Mouse (Mus musculus) MEL (cell line): Measurements from ENCODE around the gene 1700088E04Rik. TPM values are rescaled to one million over a fixed set of nuclear protein-coding genes. Genes with fewer than 3 reads are reported as not detected.

Experiments
- DNase-seq: peaks from one replicate; pipeline ENCODE4 v3.0.0; 2011; ENCODE audit warnings: low read depth, low spot score
- H3K27ac ChIP-seq: 2 replicates; pipeline ENCODE4 v1.5.1; 2012; ENCODE audit warnings: low read depth, mild to moderate bottlenecking, control low read depth, low read length, moderate library complexity; ENCODE audit not compliant: control insufficient read depth
- H3K27me3 ChIP-seq, 2 experiments: fragments of 150-350 bp in 1 of 2; sonication (generic) in 1 of 2; 2 replicates each; pipeline ENCODE4 v1.6.1; 2012; ENCODE audit warnings: low read length in 2 of 2, mild to moderate bottlenecking in 2 of 2, improper control_type of control experiment in 1 of 2, moderate library complexity in 1 of 2; ENCODE audit not compliant: insufficient read depth in 2 of 2, control insufficient read depth in 1 of 2
- H3K36me3 ChIP-seq, 2 experiments: 2 replicates each; pipeline ENCODE4 v1.6.1; 2012 to 2014; ENCODE audit warnings: low read length in 2 of 2, improper control_type of control experiment in 1 of 2, inconsistent platforms in 1 of 2, mild to moderate bottlenecking in 1 of 2; ENCODE audit not compliant: insufficient read depth in 2 of 2, control insufficient read depth in 1 of 2
- H3K4me1 ChIP-seq, 2 experiments: fragments of 150-350 bp in 1 of 2; sonication (generic) in 1 of 2; 2 replicates each; pipeline ENCODE4 v1.6.1; 2012; ENCODE audit warnings: low read length in 2 of 2, improper control_type of control experiment in 1 of 2, mild to moderate bottlenecking in 1 of 2; ENCODE audit not compliant: insufficient read depth in 2 of 2, control insufficient read depth in 1 of 2
- H3K4me3 ChIP-seq, 2 experiments: fragments of 150-350 bp in 1 of 2; sonication (generic) in 1 of 2; 2 replicates each; pipeline ENCODE4 v1.5.1; 2012; ENCODE audit warnings: low read depth in 2 of 2, low read length in 2 of 2, mild to moderate bottlenecking in 2 of 2, moderate library complexity in 2 of 2, control low read depth in 1 of 2, improper control_type of control experiment in 1 of 2; ENCODE audit not compliant: control insufficient read depth in 1 of 2, insufficient read depth in 1 of 2
- H3K79me2 ChIP-seq: 2 replicates; pipeline ENCODE4 v1.6.1; 2012; ENCODE audit warnings: mild to moderate bottlenecking, low read length, moderate library complexity; ENCODE audit not compliant: control insufficient read depth, poor library complexity, insufficient read depth
- H3K9ac ChIP-seq: 2 replicates; pipeline ENCODE4 v1.6.1; 2012; ENCODE audit warnings: low read depth, mild to moderate bottlenecking, control low read depth, low read length, moderate library complexity; ENCODE audit not compliant: control insufficient read depth, poor library complexity, severe bottlenecking
- H3K9me3 ChIP-seq: fragments of 150-350 bp; sonication (generic); replicated peaks from 2 replicates; pipeline ENCODE4 v1.6.1; 2012; ENCODE audit warnings: mild to moderate bottlenecking, low read length, improper control_type of control experiment, moderate library complexity; ENCODE audit not compliant: insufficient read depth
- CHD1 ChIP-seq: IDR thresholded peaks from 2 replicates; pipeline ENCODE4 v1.6.1; 2012; ENCODE audit warnings: low read depth, mild to moderate bottlenecking, inconsistent platforms, low read length, improper control_type of control experiment
- CTCF ChIP-seq, 3 experiments: IDR thresholded peaks in 2 of 3; conservative IDR thresholded peaks in 1 of 3; 2 replicates each; pipeline ENCODE4 v1.5.1; 2011 to 2012; ENCODE audit warnings: low read length in 3 of 3, low read depth in 2 of 3, mild to moderate bottlenecking in 2 of 3, improper control_type of control experiment in 1 of 3, inconsistent platforms in 1 of 3, mixed read lengths in 1 of 3, moderate library complexity in 1 of 3; ENCODE audit not compliant: control insufficient read depth in 1 of 3, insufficient read depth in 1 of 3, poor library complexity in 1 of 3, severe bottlenecking in 1 of 3
- ELF1 ChIP-seq: IDR thresholded peaks from 2 replicates; pipeline ENCODE4 v1.6.1; 2014; ENCODE audit warnings: low read depth, mild to moderate bottlenecking, inconsistent platforms, low read length, improper control_type of control experiment, moderate library complexity
- EP300 ChIP-seq, 2 experiments: IDR thresholded peaks; 2 replicates each; pipeline ENCODE4 v1.6.1; 2011; ENCODE audit warnings: improper control_type of control experiment in 2 of 2, low read length in 2 of 2, low read depth in 1 of 2, mild to moderate bottlenecking in 1 of 2
- ETS1 ChIP-seq: IDR thresholded peaks from 2 replicates; pipeline ENCODE4 v1.6.1; 2012; ENCODE audit warnings: low read depth, mild to moderate bottlenecking, inconsistent platforms, low read length, improper control_type of control experiment, moderate library complexity
- KAT2A ChIP-seq: conservative IDR thresholded peaks from 2 replicates; pipeline ENCODE4 v1.6.1; 2012; ENCODE audit warnings: low read depth, low read length, improper control_type of control experiment, inconsistent platforms
- MAX ChIP-seq: IDR thresholded peaks from 2 replicates; pipeline ENCODE4 v1.6.1; 2011; ENCODE audit warnings: low read length, improper control_type of control experiment
- MAZ ChIP-seq: IDR thresholded peaks from 2 replicates; pipeline ENCODE4 v1.6.1; 2012; ENCODE audit warnings: low read depth, mild to moderate bottlenecking, inconsistent platforms, low read length, improper control_type of control experiment
- MXI1 ChIP-seq: IDR thresholded peaks from 2 replicates; pipeline ENCODE4 v1.6.1; 2011; ENCODE audit warnings: mild to moderate bottlenecking, low read depth, low read length, improper control_type of control experiment
- MYB ChIP-seq: IDR thresholded peaks from 2 replicates; pipeline ENCODE4 v1.6.1; 2011; ENCODE audit warnings: mild to moderate bottlenecking, low read depth, low read length, improper control_type of control experiment
- MYC ChIP-seq: IDR thresholded peaks from 2 replicates; pipeline ENCODE4 v1.6.1; 2011; ENCODE audit warnings: low read depth, mild to moderate bottlenecking, low read length, improper control_type of control experiment, moderate library complexity
- NELFE ChIP-seq: IDR thresholded peaks from 2 replicates; pipeline ENCODE4 v1.6.1; 2011; ENCODE audit warnings: low read depth, low read length, improper control_type of control experiment
- NRF1 ChIP-seq: IDR thresholded peaks from 2 replicates; pipeline ENCODE4 v1.6.1; 2014; ENCODE audit warnings: low read depth, mild to moderate bottlenecking, inconsistent platforms, low read length, improper control_type of control experiment, moderate library complexity; ENCODE audit not compliant: poor library complexity, insufficient read depth, severe bottlenecking
- POLR2A ChIP-seq, 2 experiments: IDR thresholded peaks; 2 replicates each; pipeline ENCODE4 v1.6.1; 2011 to 2012; ENCODE audit warnings: low read length in 2 of 2, mild to moderate bottlenecking in 2 of 2, control low read depth in 1 of 2, improper control_type of control experiment in 1 of 2, low read depth in 1 of 2, moderate library complexity in 1 of 2; ENCODE audit not compliant: control insufficient read depth in 1 of 2, insufficient read depth in 1 of 2, poor library complexity in 1 of 2
- POLR2AphosphoS2 ChIP-seq: IDR thresholded peaks from 2 replicates; pipeline ENCODE4 v1.6.1; 2011; ENCODE audit warnings: low read length, improper control_type of control experiment
- RCOR1 ChIP-seq: IDR thresholded peaks from 2 replicates; pipeline ENCODE4 v1.6.1; 2012; ENCODE audit warnings: low read depth, mild to moderate bottlenecking, inconsistent platforms, low read length, improper control_type of control experiment
- SIN3A ChIP-seq: IDR thresholded peaks from 2 replicates; pipeline ENCODE4 v1.6.1; 2012; ENCODE audit warnings: low read length, improper control_type of control experiment, inconsistent platforms
- SMC3 ChIP-seq: IDR thresholded peaks from 2 replicates; pipeline ENCODE4 v1.6.1; 2011; ENCODE audit warnings: low read depth, low read length, improper control_type of control experiment
- TCF12 ChIP-seq: IDR thresholded peaks from 2 replicates; pipeline ENCODE4 v1.6.1; 2014; ENCODE audit warnings: low read depth, mild to moderate bottlenecking, inconsistent platforms, low read length, improper control_type of control experiment, moderate library complexity
- USF2 ChIP-seq, 2 experiments: IDR thresholded peaks; 2 replicates each; pipeline ENCODE4 v1.6.1; 2011 to 2012; ENCODE audit warnings: improper control_type of control experiment in 2 of 2, low read length in 2 of 2, borderline replicate concordance in 1 of 2, inconsistent platforms in 1 of 2, low read depth in 1 of 2, mild to moderate bottlenecking in 1 of 2; ENCODE audit not compliant: insufficient read depth in 1 of 2
- ZC3H11A ChIP-seq: IDR thresholded peaks from 2 replicates; pipeline ENCODE4 v1.6.1; 2012; ENCODE audit warnings: low read depth, mild to moderate bottlenecking, inconsistent platforms, low read length, improper control_type of control experiment
- ZMIZ1 ChIP-seq: IDR thresholded peaks from 2 replicates; pipeline ENCODE4 v1.6.1; 2012; ENCODE audit warnings: low read depth, mild to moderate bottlenecking, inconsistent platforms, low read length, improper control_type of control experiment, moderate library complexity
- ZNF384 ChIP-seq: IDR thresholded peaks from 2 replicates; pipeline ENCODE4 v1.6.1; 2012; ENCODE audit warnings: low read depth, mild to moderate bottlenecking, inconsistent platforms, low read length, improper control_type of control experiment
- polyA plus RNA-seq, 2 experiments: library from polyadenylated mRNA; stranded (reverse) in 1 of 2; unstranded in 1 of 2; fragments of >175 nt in 1 of 2; fragments of >200 nt in 1 of 2; gene quantifications; 2 replicates each; pipeline versions ENCODE4 v1.2.1 to v1.2.4; 2012; ENCODE audit warnings: low replicate concordance in 2 of 2, low read depth in 1 of 2; ENCODE audit not compliant: insufficient read length in 2 of 2, insufficient read depth in 1 of 2, missing spikeins in 1 of 2
- total RNA-seq: library from RNA; depleted of rRNA; stranded (reverse); fragments of 300-350 nt; gene quantifications from 2 replicates; pipeline ENCODE4 v1.2.3, GENCODE M21; 2012

Gene 1700088E04Rik
- total and polyA plus RNA-seq, 3 experiments, result 4.9 to 9.3 TPM; not detected in 1

DNA sequence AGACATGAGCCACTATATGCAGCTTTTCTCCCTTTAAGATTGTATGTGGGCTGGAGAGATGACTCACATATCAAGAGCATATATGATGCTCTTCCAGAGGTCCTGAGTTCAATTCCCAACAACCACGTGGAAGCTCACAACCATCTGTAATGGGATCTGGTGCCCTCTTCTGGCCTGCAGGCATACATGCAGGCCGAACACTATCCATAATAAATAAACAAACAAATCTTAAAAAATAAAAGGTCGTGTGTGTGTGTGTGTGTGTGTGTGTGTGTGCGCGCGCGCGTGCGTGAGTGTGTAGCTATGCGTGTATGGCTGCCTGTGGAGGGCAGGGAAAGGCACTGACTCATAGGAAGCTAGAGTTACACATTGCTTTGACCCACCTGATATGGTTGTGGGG lies 1.4 kb downstream of the 1700088E04Rik start:
- Histone ChIP-seq H3K79me2 (peaks cover 23% of the 10 kb centered on the region), H3K9ac (no peak overlapping the region), H3K27me3 (no peaks in the 10 kb centered on the region), H3K9me3 (no peaks in the 10 kb centered on the region), H3K4me3 (no peak overlapping the region), H3K4me1 (peaks cover 3 to 9% of the 10 kb centered on the region in 2 experiments; a peak in 2 of 4 replicates), H3K27ac (no peak overlapping the region), H3K36me3 (peaks cover 3 to 6% of the 10 kb centered on the region in 2 experiments; a peak in 3 of 4 replicates)
- TF ChIP-seq ZNF384 (peak; percentile 62), POLR2AphosphoS2 (no peak), SIN3A (peak; percentile 45; the same call in 1 of the 2 replicates), MYC (peak; percentile 85), CTCF (IDR thresholded peaks at IDR 0.05 in 2 of 3, conservative IDR thresholded peaks at IDR 0.05 in 1 of 3; ENCODE audit: control insufficient read depth in 1 of 3, insufficient read depth in 1 of 3, low read depth in 2 of 3, low read length in 3 of 3, poor library complexity in 1 of 3, severe bottlenecking in 1 of 3) (peak; percentile 30 to 44 (median 41); a peak in 5 of 6 replicates), SMC3 (0 out of 2 replicates have a peak, but pooled peaks have one; percentile 14), ETS1 (no peak), NELFE (no peak), ZMIZ1 (no peak), USF2 (IDR thresholded peaks at IDR 0.05; ENCODE audit: borderline replicate concordance in 1 of 2, insufficient read depth in 1 of 2, low read depth in 1 of 2, low read length in 2 of 2) (no peak)
- DNase-seq, result peak; percentile 31

- Histone ChIP-seq H3K4me1 (no peaks in the 10 kb centered on the region), H3K79me2 (no peaks in the 10 kb centered on the region), H3K27ac (no peak overlapping the region), H3K9me3 (no peaks in the 10 kb centered on the region), H3K9ac (no peak overlapping the region), H3K36me3 (no peaks in the 10 kb centered on the region), H3K4me3 (no peak overlapping the region), H3K27me3 (no peaks in the 10 kb centered on the region)
- TF ChIP-seq TCF12 (no peak), EP300 (IDR thresholded peaks at IDR 0.05; ENCODE audit: low read depth in 1 of 2, low read length in 2 of 2) (no peak), MAZ (no peak), ZC3H11A (no peak), NRF1 (no peak), NELFE (no peak), MAX (no peak), KAT2A (no peak), MXI1 (no peak), MYB (no peak), RCOR1 (no peak), ETS1 (no peak), POLR2A (IDR thresholded peaks at IDR 0.05; ENCODE audit: control insufficient read depth in 1 of 2, insufficient read depth in 1 of 2, low read depth in 1 of 2, low read length in 2 of 2, poor library complexity in 1 of 2) (no peak), ZMIZ1 (no peak), CHD1 (no peak), ELF1 (no peak)
- DNase-seq, result no peak
Measured at GRCm38 (mm10) chr15:79135783-79136575, 5.1 kb downstream of the 1700088E04Rik start.
